Mouse (Mus musculus): ENCODE results near the gene Fbxl17.
A peak's percentile ranks its signal among the peaks of the same experiment; 100 is the strongest.

The Fbxl17 gene

DNA sequence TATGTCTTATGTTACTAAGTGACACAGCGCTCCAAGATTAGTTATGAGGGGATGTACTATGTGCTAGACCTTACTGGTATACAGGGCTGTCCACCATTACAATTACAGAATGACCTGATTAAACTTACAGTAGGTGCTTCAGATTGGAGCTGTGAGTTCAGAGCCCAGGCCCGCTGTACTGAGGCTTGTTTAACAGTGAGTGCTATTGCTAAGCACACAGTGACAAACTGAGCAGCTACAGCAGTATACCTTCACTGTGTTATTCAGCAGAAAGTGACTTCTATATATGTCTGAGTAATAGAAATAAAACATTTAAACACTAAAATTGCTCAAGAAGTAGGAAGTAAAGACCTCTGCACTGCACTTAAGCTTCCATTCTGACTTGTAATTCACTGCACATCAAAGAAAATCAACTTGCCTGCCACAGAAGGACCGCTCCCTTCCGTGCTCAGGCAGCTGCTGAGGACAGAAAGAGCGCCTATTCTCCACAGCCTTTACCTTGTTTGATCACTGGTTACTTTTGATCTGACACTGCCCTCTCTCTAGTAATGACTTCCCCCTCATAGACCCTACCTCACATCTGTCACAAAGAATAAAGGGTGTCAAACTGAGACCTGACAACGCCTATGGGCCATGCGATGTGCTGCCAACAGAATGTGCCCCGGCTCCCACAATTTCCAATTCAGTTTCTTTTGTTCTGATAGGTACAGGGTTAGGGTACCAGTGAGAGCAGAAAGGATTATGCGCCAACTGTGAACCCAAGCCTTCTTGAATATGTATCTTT, 39.9 kb downstream of the Fbxl17 start:
- DNase-seq = no peak

DNA sequence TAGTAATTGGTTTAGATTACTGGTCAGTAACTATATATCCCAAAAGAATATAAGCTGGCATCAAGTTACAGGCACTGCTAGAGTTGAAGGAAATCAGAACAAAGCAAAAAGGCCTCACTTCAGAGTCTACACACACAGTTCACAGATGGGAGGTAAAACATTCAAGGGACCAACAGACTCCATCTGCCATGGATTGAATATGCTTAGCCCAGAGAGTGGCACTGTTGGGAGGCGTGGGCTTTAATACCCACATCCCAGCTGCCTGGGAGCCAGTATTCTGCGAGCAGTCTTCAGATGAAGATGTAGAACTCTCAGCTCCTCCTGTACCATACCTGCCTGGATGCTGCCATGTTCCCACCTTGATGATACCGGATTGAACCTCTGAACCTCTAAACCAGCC, 41.8 kb downstream of the Fbxl17 start:
- DNase-seq = no peak

- DNase-seq = no peak
These were observed 48.4 kb downstream of the Fbxl17 start for GRCm38 (mm10) chr17:63451311-63452006.

GRCm38 (mm10) chr17:63447691-63448090, 52.1 kb downstream of the Fbxl17 start:
- DNase-seq = no peak

- DNase-seq = no peak
These were observed 52.7 kb downstream of the Fbxl17 start for GRCm38 (mm10) chr17:63446971-63447679.

- no peak for DNase-seq
These were observed 54.6 kb downstream of the Fbxl17 start for GRCm38 (mm10) chr17:63445212-63445611.

DNA sequence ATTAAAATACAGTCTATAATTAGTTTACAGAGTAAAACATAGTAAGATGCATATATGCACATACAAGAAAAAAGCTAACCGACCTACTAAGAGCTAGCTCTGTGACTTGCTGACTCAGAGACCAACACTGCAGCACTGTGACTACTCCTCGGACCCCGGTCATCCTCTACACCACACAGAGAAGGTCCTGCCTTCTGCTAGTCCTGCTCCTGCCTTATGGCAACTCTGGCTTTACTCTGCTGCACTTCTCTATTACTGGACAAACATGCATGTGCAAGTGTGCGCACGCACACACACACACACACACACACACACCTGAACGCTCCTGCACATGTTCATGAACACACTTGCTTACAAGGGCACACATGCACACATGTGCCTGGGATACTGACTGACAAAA, 62.4 kb downstream of the Fbxl17 start:
- DNase-seq = no peak

GRCm38 (mm10) chr17:63434081-63434480, 65.7 kb downstream of the Fbxl17 start:
- peak; percentile 33 for DNase-seq

GRCm38 (mm10) chr17:63431650-63432049, 68.2 kb downstream of the Fbxl17 start:
- DNase-seq = no peak

DNA sequence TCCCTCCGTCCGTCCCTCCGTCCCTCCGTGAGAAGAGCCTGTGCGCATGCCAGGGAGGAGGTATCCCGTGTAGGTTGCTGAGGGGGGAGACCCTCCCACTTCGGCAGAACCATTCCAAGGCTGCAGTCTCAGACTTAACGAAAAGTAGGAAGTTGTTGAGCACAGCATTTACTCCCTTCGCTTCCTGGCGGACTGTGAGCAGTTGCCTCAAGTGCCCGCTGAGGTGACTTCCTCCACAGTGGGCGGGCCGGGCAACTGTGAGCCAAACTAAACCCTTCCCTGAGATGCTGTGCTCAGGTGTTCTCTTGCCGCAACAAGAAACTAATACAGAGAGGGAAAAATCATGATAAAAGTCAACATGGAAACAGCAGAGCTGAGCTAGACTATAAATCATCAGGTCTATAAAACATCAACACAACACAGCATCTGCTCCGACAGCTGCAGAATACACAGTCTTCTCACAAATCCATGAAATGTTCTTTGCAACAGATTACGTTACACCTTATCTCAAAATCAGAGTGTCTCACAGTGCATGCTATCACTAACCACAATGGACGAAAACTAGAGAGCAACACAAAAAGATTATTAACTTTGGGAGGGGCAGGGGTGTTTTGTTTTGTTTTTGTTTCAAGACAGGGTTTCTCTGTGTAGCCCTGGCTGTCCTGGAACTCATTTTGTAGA, 69.3 kb downstream of the Fbxl17 start:
- no peak for DNase-seq

DNA sequence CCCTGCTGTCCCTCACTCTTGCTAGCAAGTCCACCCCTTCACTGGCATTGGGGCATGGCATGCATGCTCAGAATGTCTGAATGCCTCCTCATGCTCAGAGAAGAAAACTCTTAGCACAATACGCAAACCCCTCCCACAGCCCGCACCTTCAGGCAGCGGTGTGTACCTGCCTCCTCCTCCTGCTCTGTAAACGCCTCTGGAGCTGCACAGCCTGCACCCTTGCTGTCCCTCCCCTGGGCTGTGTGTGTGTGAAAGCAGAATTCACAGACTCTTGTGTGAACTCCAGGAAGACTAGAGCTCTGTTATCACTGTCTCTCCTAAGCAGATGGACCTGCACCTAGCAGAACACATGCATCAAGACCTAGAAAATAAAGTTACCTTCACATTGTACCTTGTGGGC, 76.0 kb downstream of the Fbxl17 start:
- DNase-seq = no peak

GRCm38 (mm10) chr17:63422685-63423084, 77.1 kb downstream of the Fbxl17 start:
- DNase-seq = no peak

- no peak for DNase-seq
These were observed 78.0 kb downstream of the Fbxl17 start for GRCm38 (mm10) chr17:63421864-63422263.

- DNase-seq = no peak
These were observed 80.3 kb downstream of the Fbxl17 start for GRCm38 (mm10) chr17:63419503-63419902.

DNA sequence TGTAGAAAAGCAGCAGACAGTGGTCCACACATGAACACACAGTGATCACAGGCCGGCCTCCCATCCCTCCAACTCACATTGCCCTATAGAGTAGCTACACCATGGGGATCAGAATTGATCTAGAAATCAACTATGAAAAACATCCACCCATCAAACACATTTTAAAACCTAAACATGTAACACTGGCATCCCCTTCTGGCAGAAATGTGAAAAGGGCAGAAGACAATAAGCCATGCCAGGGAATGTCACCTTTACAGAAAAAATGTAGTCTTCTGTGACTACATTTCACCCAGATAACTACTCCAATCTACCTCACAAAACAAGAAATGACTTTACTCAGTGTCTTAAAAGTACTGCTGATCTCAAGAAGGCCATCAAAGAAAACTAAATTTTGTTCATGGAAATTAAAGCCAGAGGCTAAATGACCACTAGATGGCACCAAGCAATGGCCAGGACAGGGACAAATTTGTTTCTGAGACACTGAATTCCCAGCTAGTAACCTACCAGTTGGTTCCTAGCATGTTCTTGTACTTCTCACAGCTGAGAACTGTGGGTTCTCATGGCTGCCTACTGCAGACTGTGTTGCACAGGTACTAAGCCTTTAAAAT, 85.7 kb downstream of the Fbxl17 start:
- DNase-seq = peak; percentile 42

GRCm38 (mm10) chr17:63411564-63411963, 88.3 kb downstream of the Fbxl17 start:
- DNase-seq = no peak

DNA sequence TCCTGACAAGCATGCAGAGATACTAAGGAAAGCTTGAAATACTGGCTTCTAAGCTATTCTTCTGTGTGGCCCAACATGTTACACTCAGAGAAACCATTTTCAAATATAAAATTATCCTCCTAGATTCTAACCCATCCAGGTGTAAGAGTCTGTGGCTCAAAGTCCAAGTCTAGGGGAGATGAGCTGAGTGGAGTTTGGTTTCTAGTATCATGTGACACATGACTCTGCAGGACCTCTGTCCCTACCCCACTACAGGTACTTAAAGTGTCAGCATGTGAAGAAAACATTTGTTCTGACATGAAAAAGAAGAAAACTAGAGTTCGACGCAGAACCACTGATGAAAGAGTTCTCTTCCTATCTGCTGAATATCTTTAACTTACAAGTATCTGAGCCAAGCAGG, 89.7 kb downstream of the Fbxl17 start:
- DNase-seq = no peak

- no peak for DNase-seq
These were observed 93.9 kb downstream of the Fbxl17 start for GRCm38 (mm10) chr17:63405955-63406354.

- no peak for DNase-seq
These were observed 94.3 kb downstream of the Fbxl17 start for GRCm38 (mm10) chr17:63405471-63405870.

- DNase-seq = peak; percentile 17
These were observed 94.8 kb downstream of the Fbxl17 start for GRCm38 (mm10) chr17:63404968-63405367.

DNA sequence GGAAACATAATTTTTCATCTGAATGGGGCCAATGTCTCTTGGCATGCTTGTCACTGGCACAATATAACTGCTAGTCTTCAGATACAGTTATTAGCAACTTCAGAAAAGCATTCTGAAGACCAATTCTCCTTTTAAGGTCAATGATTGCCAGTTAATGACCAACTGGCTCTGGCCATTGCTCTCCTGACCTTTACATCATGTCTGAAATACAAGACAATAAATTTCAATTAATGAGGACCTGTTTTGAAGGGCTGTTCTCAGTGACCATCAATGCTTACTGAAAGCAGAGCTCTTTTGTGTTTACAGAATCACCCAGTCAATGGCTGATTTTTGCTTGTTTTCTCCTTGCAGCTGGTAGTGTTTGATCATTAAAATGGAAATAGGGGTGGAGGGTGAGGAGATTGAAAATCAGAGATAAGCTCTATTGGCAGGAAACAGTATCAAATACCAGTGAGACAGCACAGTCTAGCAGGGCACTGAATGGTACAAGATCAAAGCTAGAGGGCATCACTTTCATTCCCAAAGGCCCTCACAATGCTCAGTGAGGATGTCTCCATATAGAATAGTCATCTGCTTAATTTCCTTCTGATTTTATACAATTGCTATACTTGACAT, 95.9 kb downstream of the Fbxl17 start:
- DNase-seq = no peak

All from cerebellum, adult 9-10 months (tissue).